Mouse (Mus musculus) spleen, adult 2 months (tissue): Measurements from ENCODE around the gene Mgat4a.

ENCODE experiments used
- CTCF ChIP-seq: fragments of 200-500 bp; IDR thresholded peaks from 2 replicates; pipeline ENCODE4 v1.5.1; 2011; ENCODE audit warnings: mild to moderate bottlenecking, inconsistent platforms; ENCODE audit not compliant: insufficient read depth, insufficient read length, insufficient replicate concordance; ENCODE audit errors: extremely low read depth
- POLR2A ChIP-seq: fragments of 200-500 bp; IDR thresholded peaks from 2 replicates; pipeline ENCODE4 v1.6.1; 2011; ENCODE audit warnings: low read depth, low read length, inconsistent platforms

DNA sequence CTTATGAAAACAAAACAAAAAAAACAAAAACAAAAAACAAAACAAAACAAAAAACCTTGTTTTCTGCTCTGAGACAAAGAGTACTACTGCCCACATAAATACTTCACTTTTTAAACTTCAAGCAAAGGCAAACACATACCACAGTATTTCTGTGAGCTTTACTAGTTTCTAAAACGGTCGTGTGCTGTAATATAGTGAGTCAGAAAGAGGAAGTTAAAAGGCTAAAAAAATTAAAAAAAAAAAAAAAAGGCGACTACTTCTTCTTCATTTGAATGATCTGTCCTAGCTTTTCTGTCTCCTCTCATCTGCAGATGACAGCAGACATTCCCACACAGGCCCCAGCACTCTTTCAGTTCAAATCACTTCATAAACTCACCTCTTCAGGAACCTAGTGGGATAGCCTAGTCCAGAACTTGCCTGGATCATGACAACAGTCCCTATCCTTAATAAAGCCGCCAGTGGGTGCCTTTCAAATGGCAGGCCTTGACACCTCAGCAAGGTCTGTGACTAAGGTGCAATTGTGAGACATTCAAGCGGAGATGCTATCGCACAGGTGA is 66.1 kb downstream of the Mgat4a start:
- no peak for TF ChIP-seq CTCF
- TF ChIP-seq POLR2A = no peak
